Mouse (Mus musculus): ENCODE measurements around the gene Panx3. TPM values are rescaled to one million over a fixed set of nuclear protein-coding genes. Genes with fewer than 3 reads are reported as not detected.

Panx3 gene
- total and polyA plus RNA-seq, 3 experiments = 0.17 to 0.42 TPM; not detected in 1

DNA sequence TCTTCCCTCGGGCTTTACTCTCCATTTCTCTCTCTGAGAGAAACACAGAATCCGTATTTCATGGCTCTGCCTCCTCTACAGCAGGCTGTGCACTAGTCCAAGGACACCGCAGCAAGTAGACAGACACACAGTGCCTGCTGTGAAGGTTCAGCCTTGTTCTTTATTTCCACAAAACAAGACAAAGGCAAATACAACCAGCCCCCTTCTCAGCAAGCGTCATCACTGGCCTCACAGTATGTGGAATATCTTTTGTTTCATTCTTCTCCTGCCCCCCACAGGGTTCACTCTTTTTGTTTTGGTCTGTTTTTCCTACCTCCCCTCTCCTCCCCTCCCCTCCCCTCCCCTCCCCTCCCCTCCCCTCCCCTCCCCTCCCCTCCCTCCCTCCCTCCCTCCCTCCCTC is 40.5 kb downstream of the Panx3 start:
- H3K79me2 ChIP-seq (ENCODE audit: control insufficient read depth, insufficient read depth, low read length, poor library complexity) = no peaks in the 10 kb centered on the region
- H3K4me3 ChIP-seq (ENCODE audit: control insufficient read depth in 1 of 2, insufficient read depth in 1 of 2, low read depth in 2 of 2, low read length in 2 of 2) = no peak overlapping the region
- H3K4me1 ChIP-seq (ENCODE audit: control insufficient read depth in 1 of 2, insufficient read depth in 2 of 2, low read length in 2 of 2) = no peaks in the 10 kb centered on the region; a peak in 1 of 4 replicates
- no peaks in the 10 kb centered on the region for H3K9me3 ChIP-seq (replicated peaks; ENCODE audit: insufficient read depth, low read length)
- H3K27ac ChIP-seq (ENCODE audit: control insufficient read depth, low read depth, low read length) = no peak overlapping the region
- H3K27me3 ChIP-seq (ENCODE audit: control insufficient read depth in 1 of 2, insufficient read depth in 2 of 2, low read length in 2 of 2) = no peaks in the 10 kb centered on the region
- no peak overlapping the region for H3K9ac ChIP-seq (ENCODE audit: control insufficient read depth, low read depth, low read length, poor library complexity, severe bottlenecking)
- H3K36me3 ChIP-seq (ENCODE audit: control insufficient read depth in 1 of 2, insufficient read depth in 2 of 2, low read length in 2 of 2) = peaks cover 0 to 4% of the 10 kb centered on the region in 2 experiments; a peak in 2 of 4 replicates
- DNase-seq (ENCODE audit: low read depth, low spot score) = no peak
- TF ChIP-seq CHD1 (IDR thresholded peaks at IDR 0.05; ENCODE audit: low read depth, low read length) = no peak
- no peak for TF ChIP-seq GATA1 (IDR thresholded peaks at IDR 0.05; ENCODE audit: low read depth, low read length)
- TF ChIP-seq POLR2AphosphoS5 (IDR thresholded peaks at IDR 0.05; ENCODE audit: borderline replicate concordance, low read depth, low read length) = no peak
- no peak for TF ChIP-seq ZNF384 (IDR thresholded peaks at IDR 0.05; ENCODE audit: low read depth, low read length)
- TF ChIP-seq CHD2 (IDR thresholded peaks at IDR 0.05; ENCODE audit: low read length) = no peak
- no peak for TF ChIP-seq MEF2A (IDR thresholded peaks at IDR 0.05; ENCODE audit: extremely low read depth, insufficient replicate concordance, low read depth, low read length, poor library complexity, severe bottlenecking)
- no peak for TF ChIP-seq ELF1 (IDR thresholded peaks at IDR 0.05; ENCODE audit: low read depth, low read length)
- TF ChIP-seq ETS1 (IDR thresholded peaks at IDR 0.05; ENCODE audit: low read depth, low read length) = no peak

DNA sequence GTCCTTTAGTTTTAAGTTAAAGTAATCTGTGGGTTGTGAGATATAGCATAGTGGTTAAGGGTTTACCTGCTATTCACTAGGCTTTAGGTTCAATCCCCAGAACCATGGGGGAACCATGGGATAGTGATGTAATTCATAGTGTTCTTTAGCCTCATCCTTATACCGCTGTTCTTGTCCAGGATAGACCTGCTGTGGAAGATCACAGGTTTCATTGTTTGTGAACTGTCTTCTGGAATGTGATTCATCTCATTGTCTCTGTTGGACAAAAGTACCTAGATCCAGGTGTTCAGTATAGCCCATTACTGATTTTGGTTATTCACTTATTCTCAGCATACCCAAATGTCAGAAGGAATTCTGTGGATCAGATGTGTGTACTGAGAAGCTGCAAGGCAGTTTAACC is 41.8 kb downstream of the Panx3 start:
- Histone ChIP-seq H3K27ac (ENCODE audit: control insufficient read depth, low read depth, low read length) (no peak overlapping the region), H3K9me3 (replicated peaks; ENCODE audit: insufficient read depth, low read length) (no peaks in the 10 kb centered on the region), H3K9ac (ENCODE audit: control insufficient read depth, low read depth, low read length, poor library complexity, severe bottlenecking) (no peak overlapping the region), H3K4me3 (ENCODE audit: control insufficient read depth in 1 of 2, insufficient read depth in 1 of 2, low read depth in 2 of 2, low read length in 2 of 2) (no peak overlapping the region), H3K79me2 (ENCODE audit: control insufficient read depth, insufficient read depth, low read length, poor library complexity) (no peaks in the 10 kb centered on the region), H3K36me3 (ENCODE audit: control insufficient read depth in 1 of 2, insufficient read depth in 2 of 2, low read length in 2 of 2) (peaks cover 0 to 4% of the 10 kb centered on the region in 2 experiments; a peak in 2 of 4 replicates), H3K27me3 (ENCODE audit: control insufficient read depth in 1 of 2, insufficient read depth in 2 of 2, low read length in 2 of 2) (no peaks in the 10 kb centered on the region), H3K4me1 (ENCODE audit: control insufficient read depth in 1 of 2, insufficient read depth in 2 of 2, low read length in 2 of 2) (no peaks in the 10 kb centered on the region; a peak in 1 of 4 replicates)
- TF ChIP-seq TBP (IDR thresholded peaks at IDR 0.05; ENCODE audit: low read depth, low read length) = no peak
- TF ChIP-seq RAD21 (IDR thresholded peaks at IDR 0.05; ENCODE audit: low read depth, low read length) = no peak
- no peak for TF ChIP-seq NELFE (IDR thresholded peaks at IDR 0.05; ENCODE audit: low read depth, low read length)
- no peak for TF ChIP-seq UBTF (IDR thresholded peaks at IDR 0.05; ENCODE audit: borderline replicate concordance, insufficient read depth, low read depth, low read length)
- TF ChIP-seq TAL1 (IDR thresholded peaks at IDR 0.05; ENCODE audit: low read length) = no peak
- no peak for TF ChIP-seq CHD1 (IDR thresholded peaks at IDR 0.05; ENCODE audit: low read depth, low read length)
- TF ChIP-seq USF2 (IDR thresholded peaks at IDR 0.05; ENCODE audit: borderline replicate concordance in 1 of 2, insufficient read depth in 1 of 2, low read depth in 1 of 2, low read length in 2 of 2) = no peak
- TF ChIP-seq ELF1 (IDR thresholded peaks at IDR 0.05; ENCODE audit: low read depth, low read length) = no peak
- TF ChIP-seq MXI1 (IDR thresholded peaks at IDR 0.05; ENCODE audit: low read depth, low read length) = no peak
- TF ChIP-seq USF1 (IDR thresholded peaks at IDR 0.05; ENCODE audit: low read depth, low read length) = no peak
- TF ChIP-seq BHLHE40 (IDR thresholded peaks at IDR 0.05; ENCODE audit: borderline replicate concordance, low read depth, low read length) = no peak
- no peak for TF ChIP-seq POLR2AphosphoS2 (IDR thresholded peaks at IDR 0.05; ENCODE audit: low read length)
- no peak for TF ChIP-seq ETS1 (IDR thresholded peaks at IDR 0.05; ENCODE audit: low read depth, low read length)
- TF ChIP-seq E2F4 (IDR thresholded peaks at IDR 0.05; ENCODE audit: borderline replicate concordance, low read depth, low read length) = no peak
- TF ChIP-seq SMC3 (IDR thresholded peaks at IDR 0.05; ENCODE audit: low read depth, low read length) = no peak
- no peak for TF ChIP-seq HCFC1 (IDR thresholded peaks at IDR 0.05; ENCODE audit: low read depth, low read length)
- no peak for TF ChIP-seq SIN3A (IDR thresholded peaks at IDR 0.05; ENCODE audit: low read length)
- no peak for TF ChIP-seq MYB (IDR thresholded peaks at IDR 0.05; ENCODE audit: low read depth, low read length)
- no peak for TF ChIP-seq POLR2AphosphoS5 (IDR thresholded peaks at IDR 0.05; ENCODE audit: borderline replicate concordance, low read depth, low read length)
- no peak for TF ChIP-seq RCOR1 (IDR thresholded peaks at IDR 0.05; ENCODE audit: low read depth, low read length)
- no peak for DNase-seq (ENCODE audit: low read depth, low spot score)
